Mouse (Mus musculus): ENCODE measurements at regions not wholly inside any gene's neighbourhood (a gene's known extent, or its start where the extent isn't known, plus 50 kb on each side); places are given as distances from the start of the nearest gene placed in this dataset.

GRCm38 (mm10) chr3:34377329-34377728 lies 272.9 kb upstream of the Sox2 start:
- CTCF ChIA-PET: no interaction called here

- CTCF ChIA-PET: no interaction called here
Measured at GRCm38 (mm10) chr3:34371418-34371817, 278.8 kb upstream of the Sox2 start.

- CTCF ChIA-PET: no interaction called here
Measured at GRCm38 (mm10) chr3:34338100-34338499, 257.0 kb upstream of the Dnajc19 start.

GRCm38 (mm10) chr3:34333555-34333954 lies 252.4 kb upstream of the Dnajc19 start:
- CTCF ChIA-PET: no interaction called here

- CTCF ChIA-PET: no interaction called here
Measured at GRCm38 (mm10) chr3:34331889-34332276, 250.8 kb upstream of the Dnajc19 start.

- CTCF ChIA-PET: no interaction called here
Measured at GRCm38 (mm10) chr3:34330970-34331888, 250.1 kb upstream of the Dnajc19 start.

GRCm38 (mm10) chr3:34328865-34329264 lies 247.7 kb upstream of the Dnajc19 start:
- CTCF ChIA-PET: no interaction called here

GRCm38 (mm10) chr3:34325669-34326068 lies 244.5 kb upstream of the Dnajc19 start:
- CTCF ChIA-PET: no interaction called here

- CTCF ChIA-PET: no interaction called here
Measured at GRCm38 (mm10) chr3:34322527-34323210, 241.5 kb upstream of the Dnajc19 start.

GRCm38 (mm10) chr3:34314798-34315197 lies 233.7 kb upstream of the Dnajc19 start:
- CTCF ChIA-PET: no interaction called here

- CTCF ChIA-PET: no interaction called here
Measured at GRCm38 (mm10) chr3:34314393-34314792, 233.3 kb upstream of the Dnajc19 start.

- CTCF ChIA-PET: no interaction called here
Measured at GRCm38 (mm10) chr3:34311944-34312343, 230.8 kb upstream of the Dnajc19 start.

- CTCF ChIA-PET: no interaction called here
Measured at GRCm38 (mm10) chr3:34299637-34300036, 218.5 kb upstream of the Dnajc19 start.

- CTCF ChIA-PET: no interaction called here
Measured at GRCm38 (mm10) chr3:34287836-34288235, 206.7 kb upstream of the Dnajc19 start.

- CTCF ChIA-PET: no interaction called here
Measured at GRCm38 (mm10) chr3:34270154-34270553, 189.0 kb upstream of the Dnajc19 start.

- CTCF ChIA-PET: interaction anchor here (0.7 kb wide), 1 partner anchor 207 kb away, joined by 3 read pairs; no protein-coding TSS in a partner anchor
Measured at GRCm38 (mm10) chr3:34266462-34266861, 185.3 kb upstream of the Dnajc19 start.

GRCm38 (mm10) chr3:34264811-34265210 lies 183.7 kb upstream of the Dnajc19 start:
- CTCF ChIA-PET: no interaction called here

- CTCF ChIA-PET: no interaction called here
Measured at GRCm38 (mm10) chr3:34252730-34253337, 171.7 kb upstream of the Dnajc19 start.

GRCm38 (mm10) chr3:34242126-34242525 lies 161.0 kb upstream of the Dnajc19 start:
- CTCF ChIA-PET: no interaction called here

- CTCF ChIA-PET: no interaction called here
Measured at GRCm38 (mm10) chr3:34239978-34240377, 158.9 kb upstream of the Dnajc19 start.

GRCm38 (mm10) chr3:34234391-34234790 lies 153.3 kb upstream of the Dnajc19 start:
- CTCF ChIA-PET: no interaction called here

GRCm38 (mm10) chr3:34232329-34233250 lies 151.5 kb upstream of the Dnajc19 start:
- CTCF ChIA-PET: no interaction called here
